Mouse (Mus musculus) cerebellum, adult 2 months (tissue): Measurements from ENCODE around the gene Prrxl1.

Source experiments
- CTCF ChIP-seq: fragments of 200-500 bp; IDR thresholded peaks from 2 replicates; pipeline ENCODE4 v1.5.1; 2011; ENCODE audit warnings: low read depth, mild to moderate bottlenecking, control low read depth, low read length, moderate library complexity, borderline replicate concordance; ENCODE audit not compliant: insufficient read depth
- POLR2A ChIP-seq: fragments of 200-500 bp; IDR thresholded peaks from 2 replicates; pipeline ENCODE4 v1.6.1; 2011; ENCODE audit warnings: low read length, control low read depth, borderline replicate concordance; ENCODE audit not compliant: insufficient read depth

- TF ChIP-seq CTCF (no peak), POLR2A (no peak)
Measured at GRCm38 (mm10) chr14:32682536-32682935, 83.3 kb downstream of the Prrxl1 start.
